Comparison of ENCODE assay signal across 15 mouse cellular contexts in genomic region chr9:47283746-47284455, GRCm38 (mm10).
DNase-seq lines count a peak whose midpoint lies in the region; ATAC-seq and TF ChIP-seq lines count a peak whose summit lies in the region.
"Had no signal": no experiment of that assay in that cellular context is flagged by ENCODE, and none has a peak within 500 bp of the region (broad histone marks: within the 10 kb centered on the region; RNA-seq: fewer than 3 reads in every experiment).

No protein-coding gene starts in this region.

- no peak for DNase-seq in liver, postnatal 0 days
- no peak for DNase-seq in liver
- peak; percentile 42 to 47 for DNase-seq in right cerebral cortex, postnatal 10 days (ENCODE audit: low spot score in 2 of 2)
- DNase-seq in right cerebral cortex, postnatal 4 days = no peak
- DNase-seq in brain, adult 2 months (ENCODE audit: low read depth, low spot score) = peak; percentile 27
- DNase-seq in kidney, postnatal 25 days = no peak
- DNase-seq in MN1 (ENCODE audit: low spot score) = no peak
- DNase-seq: adrenal gland, postnatal 36 days; cerebellum, adult 8-10 months; kidney, adult 2 months; kidney, postnatal 10 days; liver, embryonic 13.5 days had no signal

- no peaks in the 10 kb centered on the region for H3K36me3 ChIP-seq in liver, postnatal 0 days (replicated peaks; ENCODE audit: insufficient read depth, low read length)
- H3K36me3 ChIP-seq: limb, embryonic 12.5 days; liver, embryonic 13.5 days; midbrain, embryonic 12.5 days; neural tube, embryonic 13.5 days had no signal

- no peak overlapping the region for H3K4me2 ChIP-seq in liver, postnatal 0 days (ENCODE audit: low read depth, low read length)
- H3K4me2 ChIP-seq: limb, embryonic 12.5 days; liver, embryonic 13.5 days; midbrain, embryonic 12.5 days; neural tube, embryonic 13.5 days had no signal

- H3K9ac ChIP-seq in liver, postnatal 0 days (replicated peaks) = no peak overlapping the region
- H3K9ac ChIP-seq: limb, embryonic 12.5 days; liver, embryonic 13.5 days; midbrain, embryonic 12.5 days; neural tube, embryonic 13.5 days had no signal

- WGBS in liver, postnatal 0 days (ENCODE audit: insufficient replicate concordance) = 60% methylated on average over 4 of the region's 4 CpGs

- TF ChIP-seq CTCF in liver, postnatal 0 days (IDR thresholded peaks at IDR 0.05; ENCODE audit: low read depth) = no peak

- peak overlapping the region; percentile 66 for H3K27ac ChIP-seq in liver, postnatal 0 days (ENCODE audit: low read depth)
- H3K27ac ChIP-seq: limb, embryonic 12.5 days; liver, embryonic 13.5 days; midbrain, embryonic 12.5 days; neural tube, embryonic 13.5 days had no signal

- no peak for TF ChIP-seq EP300 in liver, postnatal 0 days (IDR thresholded peaks at IDR 0.05; ENCODE audit: low read depth)

- H3K27me3 ChIP-seq in liver, postnatal 0 days (ENCODE audit: insufficient read depth, low read length) = no peaks in the 10 kb centered on the region
- H3K27me3 ChIP-seq: liver, embryonic 13.5 days; midbrain, embryonic 12.5 days; neural tube, embryonic 13.5 days had no signal

- H3K4me1 ChIP-seq in liver, postnatal 0 days (ENCODE audit: insufficient read depth) = peaks cover 2% of the 10 kb centered on the region; the same call in 1 of the 2 replicates

- ATAC-seq in liver, postnatal 0 days = peak; percentile 13; the same call in 1 of the 2 replicates

- H3K9me3 ChIP-seq in liver, postnatal 0 days (ENCODE audit: low read length) = no peaks in the 10 kb centered on the region
- H3K9me3 ChIP-seq: limb, embryonic 12.5 days; liver, embryonic 13.5 days; midbrain, embryonic 12.5 days; neural tube, embryonic 13.5 days had no signal

- H3K4me3 ChIP-seq in liver, postnatal 0 days (ENCODE audit: low read depth, low read length) = no peak overlapping the region
- H3K4me3 ChIP-seq: limb, embryonic 12.5 days; liver, embryonic 13.5 days; midbrain, embryonic 12.5 days; neural tube, embryonic 13.5 days had no signal

Comparison
In these comparisons a context has a peak if more than half of its experiments do, and no peak if none do; other contexts are left out.
1. DNase-seq: peak in right cerebral cortex, postnatal 10 days (2 of 2) and brain, adult 2 months (single experiment); none in liver, postnatal 0 days (single experiment), liver (single experiment), right cerebral cortex, postnatal 4 days (single experiment), kidney, postnatal 25 days (0 of 2) and MN1 (single experiment).